Mouse (Mus musculus): ENCODE measurements around the gene Jhy. TPM values are rescaled to one million over a fixed set of nuclear protein-coding genes. Genes with fewer than 3 reads are reported as not detected.

Gene Jhy
- total RNA-seq, 2 experiments from 2014 or later: not detected

DNA sequence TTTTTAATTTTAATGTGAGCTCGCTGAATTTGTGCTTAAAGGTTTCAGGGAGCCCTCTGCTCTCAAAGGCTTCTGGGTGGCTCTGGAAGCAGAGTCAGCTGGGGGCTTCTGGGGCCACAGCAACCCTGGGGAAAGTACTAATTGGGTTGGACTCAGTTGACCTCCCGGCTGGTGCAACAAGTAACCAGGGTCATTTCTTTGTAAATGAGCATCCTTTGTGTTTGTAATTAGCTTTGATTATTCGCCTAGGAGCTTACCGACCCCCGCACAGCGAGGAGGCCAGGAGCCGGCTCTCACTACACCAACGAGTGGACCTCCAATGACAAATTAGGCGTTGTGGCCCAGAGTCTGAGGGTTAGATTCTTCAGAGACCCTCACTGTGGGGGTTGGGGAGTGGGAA is 104.7 kb downstream of the Jhy start:
- no peak for DNase-seq (ENCODE audit: low spot score in 2 of 2)

- no peak for DNase-seq (ENCODE audit: low spot score in 2 of 2)
Observed at GRCm38 (mm10) chr9:40858461-40859160, 105.3 kb downstream of the Jhy start.

GRCm38 (mm10) chr9:40851515-40851914 is 112.4 kb downstream of the Jhy start:
- DNase-seq (ENCODE audit: low spot score in 2 of 2): no peak

Other genes starting within 250 kb of the Jhy start
- gene Hspa8, start 163.1 kb downstream of the Jhy start, total RNA-seq (2021): 1,000 to 10,000 TPM; 3,946 to 4,032 TPM
- not detected for gene Bsx, start 90.0 kb downstream of the Jhy start, total RNA-seq (2021)
- gene Crtam, start 40.5 kb upstream of the Jhy start, total RNA-seq (2021): under 1 TPM in 1 of 2 experiments, not detected in 1; 0.17 TPM
- gene Ubash3b, start 197.6 kb upstream of the Jhy start, total RNA-seq (2021): 1 to 10 TPM; 2.0 to 2.7 TPM

Measured in adrenal gland, adult 18-20 months (tissue).